Mouse (Mus musculus) midbrain, embryonic 13.5 days (tissue): Measurements from ENCODE around the gene Prr15. TPM values are rescaled to one million over a fixed set of nuclear protein-coding genes. Genes with fewer than 3 reads are reported as not detected.

Source experiments
- ATAC-seq: fragments of 200-750 bp; cut with Nextera tagmentation; 2 replicates; pipeline ENCODE4 v1.8.0; 2017; ENCODE audit warnings: mild to moderate bottlenecking, moderate TSS enrichment, moderate library complexity
- H3K27ac ChIP-seq: fragments of 300-500 bp; sonication (generic); 2 replicates; pipeline ENCODE4 v1.5.1; 2015; ENCODE audit warnings: inconsistent platforms, mild to moderate bottlenecking, moderate library complexity
- H3K27me3 ChIP-seq: fragments of 300-500 bp; sonication (generic); 2 replicates; pipeline ENCODE4 v1.6.1; 2015; ENCODE audit warnings: mild to moderate bottlenecking, inconsistent platforms
- H3K36me3 ChIP-seq: fragments of 300-500 bp; sonication (generic); 2 replicates; pipeline ENCODE4 v1.6.1; 2015; ENCODE audit warnings: mild to moderate bottlenecking, inconsistent platforms
- H3K4me1 ChIP-seq: fragments of 300-500 bp; sonication (generic); replicated peaks from 2 replicates; pipeline ENCODE4 v1.6.1; 2015; ENCODE audit warnings: inconsistent platforms
- H3K4me2 ChIP-seq: fragments of 300-500 bp; sonication (generic); replicated peaks from 2 replicates; pipeline ENCODE4 v1.6.1; 2015; ENCODE audit warnings: moderate library complexity, mild to moderate bottlenecking, inconsistent platforms
- H3K4me3 ChIP-seq: fragments of 300-500 bp; sonication (generic); replicated peaks from 2 replicates; pipeline ENCODE4 v1.5.1; 2015; ENCODE audit warnings: mild to moderate bottlenecking, inconsistent platforms
- H3K9ac ChIP-seq: fragments of 300-500 bp; sonication (generic); replicated peaks from 2 replicates; pipeline ENCODE4 v1.6.1; 2015; ENCODE audit warnings: mild to moderate bottlenecking, inconsistent platforms
- H3K9me3 ChIP-seq: fragments of 300-500 bp; sonication (generic); 2 replicates; pipeline ENCODE4 v1.6.1; 2016; ENCODE audit warnings: mild to moderate bottlenecking, inconsistent platforms
- WGBS: fragments of 180-500 bp; shearing (Covaris S2); methylation state at CpG from one replicate; pipeline ENCODE4 v1.1.7; 2015; 5-methylcytosine and 5-hydroxymethylcytosine counted together
- polyA plus RNA-seq: library from polyadenylated mRNA; unstranded; fragments of >200 nt; fragmentation: Nextera tagmentation; extraction: Ambion mirVana; gene quantifications from 2 replicates; pipeline ENCODE4 v1.2.1, GENCODE M21; 2015

Prr15 gene
- 1.6 TPM in 2 replicates for polyA plus RNA-seq

DNA sequence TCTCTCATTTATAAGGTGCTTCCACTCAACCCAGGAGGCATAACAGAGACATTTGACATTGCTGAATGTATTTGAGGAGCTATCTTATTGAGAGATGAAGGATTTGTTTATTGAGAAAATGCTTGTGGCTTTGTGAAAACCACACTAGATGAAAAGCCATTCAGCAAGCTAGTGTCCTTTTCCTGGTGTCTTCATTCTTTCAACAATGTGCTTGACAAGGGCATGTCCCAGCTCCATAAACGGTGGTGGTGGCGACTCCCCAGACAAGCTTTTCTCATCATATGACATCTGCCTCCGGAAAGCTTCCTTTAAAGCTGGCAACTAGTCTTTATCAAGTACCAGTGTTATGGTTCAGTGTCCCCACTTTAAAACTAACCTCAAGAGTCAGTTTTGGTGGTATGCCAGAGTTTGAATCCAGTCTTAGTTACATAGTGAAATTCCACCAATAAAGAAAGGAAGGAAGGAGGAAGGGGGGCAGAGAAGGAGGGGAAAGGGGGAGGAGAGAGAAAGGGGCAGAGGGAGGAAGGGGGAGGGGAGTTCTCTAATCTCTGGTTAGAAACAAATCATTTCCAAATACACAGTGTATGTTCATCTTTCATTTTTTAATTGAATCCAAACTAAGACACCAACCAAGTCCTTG is at the start of gene Prr15:
Gene Prr15 (plus strand): TSS at position 590 of the 640 bp plus-strand sequence.
- Histone ChIP-seq H3K36me3 (no peaks in the 10 kb centered on the region), H3K4me1 (peaks cover 21% of the 10 kb centered on the region), H3K4me2 (peak within 1 kb of the TSS; percentile 88), H3K27me3 (peaks cover 63% of the 10 kb centered on the region), H3K9ac (no peak within 1 kb of the TSS; the same call in 1 of the 2 replicates), H3K9me3 (no peaks in the 10 kb centered on the region), H3K27ac (no peak within 1 kb of the TSS), H3K4me3 (peak within 1 kb of the TSS; percentile 49)
- WGBS: 63% methylated on average over 3 of the region's 3 CpGs
- ATAC-seq: no peak

- ATAC-seq: no peak
- Histone ChIP-seq H3K9ac (no peak overlapping the region), H3K27ac (no peak overlapping the region), H3K9me3 (no peaks in the 10 kb centered on the region), H3K36me3 (no peaks in the 10 kb centered on the region), H3K27me3 (no peaks in the 10 kb centered on the region), H3K4me3 (no peak overlapping the region), H3K4me1 (peaks cover 26% of the 10 kb centered on the region), H3K4me2 (no peak overlapping the region)
- WGBS: 88% methylated on average over 4 of the region's 4 CpGs
Observed at GRCm38 (mm10) chr6:54277234-54277633, 48.4 kb upstream of the Prr15 start.

- 15% methylated on average over 5 of the region's 5 CpGs for WGBS
- Histone ChIP-seq H3K4me3 (no peak overlapping the region), H3K4me1 (peaks cover 20% of the 10 kb centered on the region), H3K9me3 (no peaks in the 10 kb centered on the region), H3K36me3 (no peaks in the 10 kb centered on the region), H3K27me3 (no peaks in the 10 kb centered on the region), H3K4me2 (no peak overlapping the region), H3K27ac (no peak overlapping the region), H3K9ac (no peak overlapping the region)
- ATAC-seq: no peak
Observed at GRCm38 (mm10) chr6:54277828-54278227, 47.8 kb upstream of the Prr15 start.

GRCm38 (mm10) chr6:54278613-54279012 is 47.0 kb upstream of the Prr15 start:
- Histone ChIP-seq H3K36me3 (no peaks in the 10 kb centered on the region), H3K4me2 (no peak overlapping the region), H3K4me1 (peaks cover 13% of the 10 kb centered on the region), H3K27ac (no peak overlapping the region), H3K27me3 (no peaks in the 10 kb centered on the region), H3K9me3 (no peaks in the 10 kb centered on the region), H3K9ac (no peak overlapping the region), H3K4me3 (no peak overlapping the region)
- WGBS: 92% methylated on average over 2 of the region's 2 CpGs
- no peak for ATAC-seq

DNA sequence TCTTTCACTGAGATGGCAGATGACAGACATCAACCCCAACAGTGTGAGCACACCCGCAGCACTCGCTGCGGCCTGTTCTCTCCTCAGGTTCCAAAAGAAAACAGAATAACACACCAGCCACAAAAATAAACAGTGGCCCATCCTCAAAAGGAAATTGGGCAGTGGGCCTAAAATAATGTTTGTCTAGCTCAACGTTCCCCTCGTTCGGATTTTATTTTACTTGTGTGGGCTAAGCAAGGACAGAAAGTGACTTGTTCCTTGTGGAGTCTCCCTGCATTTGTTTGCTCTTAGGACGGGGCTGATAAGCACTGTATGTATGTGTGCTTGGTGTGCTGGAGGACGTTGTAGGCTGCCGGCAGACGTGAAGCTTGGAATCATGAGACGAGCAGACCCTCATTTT is 46.2 kb upstream of the Prr15 start:
- Histone ChIP-seq H3K9me3 (no peaks in the 10 kb centered on the region), H3K27me3 (no peaks in the 10 kb centered on the region), H3K9ac (no peak overlapping the region), H3K27ac (no peak overlapping the region), H3K4me2 (no peak overlapping the region), H3K36me3 (no peaks in the 10 kb centered on the region), H3K4me1 (peaks cover 13% of the 10 kb centered on the region), H3K4me3 (no peak overlapping the region)
- WGBS: 83% methylated on average over 11 of the region's 11 CpGs
- no peak for ATAC-seq

DNA sequence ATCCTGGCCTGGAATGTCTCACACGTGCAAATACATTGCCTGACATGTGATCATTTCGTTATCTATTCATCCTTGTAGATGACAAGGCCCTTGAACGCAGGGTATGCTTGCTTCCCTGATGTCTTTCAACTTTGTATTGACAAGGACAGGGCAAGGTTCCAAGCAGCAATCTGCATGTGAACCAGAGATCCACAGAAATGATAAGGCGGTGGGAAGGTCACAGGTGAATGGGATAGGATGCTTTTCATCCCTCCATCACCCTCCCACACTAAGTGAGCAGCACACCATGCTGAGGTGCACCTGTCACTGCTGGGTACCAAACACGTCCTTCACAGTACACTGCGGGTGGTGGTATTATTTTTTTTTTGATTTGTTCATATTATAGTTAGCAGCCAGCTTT is 45.4 kb upstream of the Prr15 start:
- Histone ChIP-seq H3K27ac (no peak overlapping the region), H3K4me3 (no peak overlapping the region), H3K9ac (no peak overlapping the region), H3K4me1 (peaks cover 13% of the 10 kb centered on the region), H3K9me3 (no peaks in the 10 kb centered on the region), H3K4me2 (no peak overlapping the region), H3K36me3 (no peaks in the 10 kb centered on the region), H3K27me3 (no peaks in the 10 kb centered on the region)
- whole genome bisulfite sequencing: 81% methylated on average over 6 of the region's 6 CpGs
- ATAC-seq: no peak

- no peak overlapping the region for H3K27ac ChIP-seq
- no peaks in the 10 kb centered on the region for H3K9me3 ChIP-seq
- H3K9ac ChIP-seq: no peak overlapping the region
- H3K27me3 ChIP-seq: no peaks in the 10 kb centered on the region
- no peak for ATAC-seq
- no peak overlapping the region for H3K4me2 ChIP-seq
- H3K36me3 ChIP-seq: no peaks in the 10 kb centered on the region
- H3K4me1 ChIP-seq: peaks cover 2% of the 10 kb centered on the region
- no peak overlapping the region for H3K4me3 ChIP-seq
- WGBS: 8% methylated on average over 1 of the region's 1 CpGs
Observed at GRCm38 (mm10) chr6:54283299-54283698, 42.3 kb upstream of the Prr15 start.

DNA sequence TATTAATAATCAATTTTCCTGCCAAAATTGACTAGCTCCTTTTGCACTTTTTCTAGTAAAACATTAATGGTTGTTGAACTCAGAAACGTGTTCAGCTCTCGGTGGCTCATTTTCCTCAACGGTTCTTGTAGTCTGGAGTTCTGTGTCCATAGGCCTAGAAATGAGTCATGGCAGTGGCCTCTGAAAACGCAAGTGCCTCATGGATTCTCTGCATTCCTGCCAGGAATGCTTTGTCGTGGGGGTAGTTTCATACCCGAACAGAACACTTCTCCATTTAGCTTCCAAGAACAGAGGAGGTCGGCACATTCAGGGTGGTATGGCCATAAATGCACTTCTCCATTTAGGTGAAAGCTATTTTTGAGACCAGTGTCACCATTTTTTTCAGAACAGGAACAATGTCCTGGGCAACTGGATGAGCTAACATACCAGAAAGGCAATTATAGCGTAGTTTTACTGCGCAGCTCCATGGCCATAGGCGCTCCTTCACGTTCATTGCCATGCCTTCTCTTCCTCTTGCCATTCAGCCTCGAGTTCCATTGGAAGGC is 41.4 kb upstream of the Prr15 start:
- Histone ChIP-seq H3K9ac (no peak overlapping the region), H3K4me2 (no peak overlapping the region), H3K27ac (no peak overlapping the region), H3K36me3 (no peaks in the 10 kb centered on the region), H3K9me3 (no peaks in the 10 kb centered on the region), H3K4me1 (no peaks in the 10 kb centered on the region), H3K27me3 (no peaks in the 10 kb centered on the region), H3K4me3 (no peak overlapping the region)
- no peak for ATAC-seq
- 88% methylated on average over 12 of the region's 12 CpGs for WGBS

- WGBS: 81% methylated on average over 5 of the region's 5 CpGs
- Histone ChIP-seq H3K27ac (no peak overlapping the region), H3K4me1 (no peaks in the 10 kb centered on the region)
Observed at GRCm38 (mm10) chr6:54286813-54287212, 38.8 kb upstream of the Prr15 start.

DNA sequence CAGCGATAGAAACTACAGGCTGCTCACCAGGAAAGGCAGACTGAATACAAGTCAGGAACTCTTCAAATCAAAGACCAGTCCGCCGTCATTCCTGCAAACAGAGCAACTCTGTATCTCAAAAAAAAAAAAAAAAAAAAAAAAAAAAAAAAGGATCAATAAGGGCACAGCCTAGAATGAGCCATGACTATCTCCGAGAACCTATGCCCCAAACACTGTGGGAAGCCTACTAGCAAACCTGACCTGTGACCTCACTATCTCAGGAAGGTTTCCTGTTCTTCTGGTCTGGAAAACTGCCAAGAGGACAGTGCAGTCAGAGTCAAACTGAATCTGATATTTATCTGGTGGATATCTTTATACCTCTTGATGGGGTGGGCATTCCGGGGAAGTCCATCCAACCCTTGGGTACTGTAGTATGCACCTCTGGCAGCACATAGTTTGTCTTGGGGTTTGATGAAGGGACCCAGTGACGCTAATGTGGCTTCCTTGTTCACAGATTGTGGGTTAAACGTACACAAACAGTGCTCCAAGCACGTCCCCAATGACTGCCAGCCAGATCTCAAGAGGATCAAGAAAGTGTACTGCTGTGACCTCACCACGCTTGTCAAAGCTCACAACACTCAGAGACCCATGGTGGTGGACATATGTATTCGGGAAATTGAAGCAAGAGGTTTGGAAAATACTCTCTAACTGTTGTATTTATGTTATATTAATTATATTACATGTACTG is 35.7 kb upstream of the Prr15 start:
- H3K9ac ChIP-seq: no peak overlapping the region
- H3K27ac ChIP-seq: no peak overlapping the region
- no peaks in the 10 kb centered on the region for H3K9me3 ChIP-seq
- no peaks in the 10 kb centered on the region for H3K27me3 ChIP-seq
- WGBS: 86% methylated on average over 10 of the region's 10 CpGs
- no peaks in the 10 kb centered on the region for H3K4me1 ChIP-seq
- no peaks in the 10 kb centered on the region for H3K36me3 ChIP-seq
- H3K4me2 ChIP-seq: no peak overlapping the region
- H3K4me3 ChIP-seq: no peak overlapping the region
- no peak for ATAC-seq

More at GRCm38 (mm10) chr6:54286813-54287212, 38.8 kb upstream of the Prr15 start:
- no peak overlapping the region for H3K4me2 ChIP-seq
- H3K4me3 ChIP-seq: no peak overlapping the region
- no peak for ATAC-seq
- H3K9me3 ChIP-seq: no peaks in the 10 kb centered on the region
- no peak overlapping the region for H3K9ac ChIP-seq
- H3K27me3 ChIP-seq: no peaks in the 10 kb centered on the region
- no peaks in the 10 kb centered on the region for H3K36me3 ChIP-seq

- H3K4me3 ChIP-seq: no peak overlapping the region
- H3K36me3 ChIP-seq: peaks cover 14% of the 10 kb centered on the region
- H3K27me3 ChIP-seq: no peaks in the 10 kb centered on the region
- ATAC-seq: no peak
- H3K4me2 ChIP-seq: no peak overlapping the region
- H3K4me1 ChIP-seq: no peaks in the 10 kb centered on the region; the same call in 1 of the 2 replicates
- H3K9me3 ChIP-seq: no peaks in the 10 kb centered on the region
- WGBS: 77% methylated on average over 2 of the region's 2 CpGs
- H3K9ac ChIP-seq: no peak overlapping the region
- H3K27ac ChIP-seq: no peak overlapping the region
Observed at GRCm38 (mm10) chr6:54297231-54297630, 28.4 kb upstream of the Prr15 start.

DNA sequence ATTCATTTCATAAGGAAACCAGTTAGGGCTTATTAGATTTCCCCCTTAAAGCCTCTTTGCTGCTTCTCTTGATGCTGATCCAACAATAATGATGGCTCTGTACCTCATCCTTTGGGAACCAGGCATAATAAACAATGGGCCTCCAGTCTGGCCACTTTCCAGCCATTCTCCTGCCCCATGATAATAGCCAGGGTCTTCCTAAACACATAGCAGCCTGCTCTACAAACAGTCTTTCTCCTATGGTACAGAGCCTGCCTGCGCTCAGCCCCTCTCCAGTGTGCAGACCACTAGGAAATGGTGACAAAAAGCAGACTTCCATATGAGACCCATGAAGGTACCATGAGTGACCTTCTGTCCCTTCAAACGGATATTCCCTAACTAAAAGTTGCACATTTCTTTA is 26.2 kb upstream of the Prr15 start:
- Histone ChIP-seq H3K4me1 (no peaks in the 10 kb centered on the region; the same call in 1 of the 2 replicates), H3K4me3 (no peak overlapping the region), H3K9ac (no peak overlapping the region), H3K4me2 (no peak overlapping the region), H3K27me3 (no peaks in the 10 kb centered on the region), H3K36me3 (peaks cover 14% of the 10 kb centered on the region), H3K27ac (no peak overlapping the region), H3K9me3 (no peaks in the 10 kb centered on the region)
- WGBS: 92% methylated on average over 2 of the region's 2 CpGs
- ATAC-seq: no peak
